Mouse (Mus musculus): ENCODE data around the gene 1600014C23Rik.

The 1600014C23Rik gene

GRCm38 (mm10) chr17:45733735-45734301, at the start of gene 1600014C23Rik:
TSS of gene 1600014C23Rik (minus strand) at chr17:45733844.
- no peak for DNase-seq

- no peak for DNase-seq
These were observed 44.8 kb upstream of the 1600014C23Rik start for GRCm38 (mm10) chr17:45778446-45778845.

GRCm38 (mm10) chr17:45777431-45777830, 43.8 kb upstream of the 1600014C23Rik start:
- DNase-seq, result no peak

- DNase-seq, result no peak
These were observed 42.5 kb upstream of the 1600014C23Rik start for GRCm38 (mm10) chr17:45776185-45776584.

- DNase-seq, result no peak
These were observed 41.8 kb upstream of the 1600014C23Rik start for GRCm38 (mm10) chr17:45775468-45775867.

- DNase-seq, result no peak
These were observed 38.9 kb upstream of the 1600014C23Rik start for GRCm38 (mm10) chr17:45772566-45772965.

- DNase-seq, result no peak
These were observed 38.5 kb upstream of the 1600014C23Rik start for GRCm38 (mm10) chr17:45772096-45772495.

- DNase-seq, result no peak
These were observed 36.8 kb upstream of the 1600014C23Rik start for GRCm38 (mm10) chr17:45770441-45770840.

- DNase-seq, result no peak
These were observed 36.2 kb upstream of the 1600014C23Rik start for GRCm38 (mm10) chr17:45769821-45770220.

- no peak for DNase-seq
These were observed 34.0 kb upstream of the 1600014C23Rik start for GRCm38 (mm10) chr17:45767536-45768146.

- DNase-seq, result peak; percentile 24 to 29
These were observed 33.3 kb upstream of the 1600014C23Rik start for GRCm38 (mm10) chr17:45766735-45767535.

- no peak for DNase-seq
These were observed 32.3 kb upstream of the 1600014C23Rik start for GRCm38 (mm10) chr17:45765914-45766313.

GRCm38 (mm10) chr17:45763188-45763587, 29.5 kb upstream of the 1600014C23Rik start:
- DNase-seq, result no peak

GRCm38 (mm10) chr17:45761902-45762301, 28.3 kb upstream of the 1600014C23Rik start:
- DNase-seq, result no peak

GRCm38 (mm10) chr17:45760965-45761645, 27.5 kb upstream of the 1600014C23Rik start:
- DNase-seq, result no peak

GRCm38 (mm10) chr17:45759751-45760150, 26.1 kb upstream of the 1600014C23Rik start:
- no peak for DNase-seq

- DNase-seq, result no peak
These were observed 25.2 kb upstream of the 1600014C23Rik start for GRCm38 (mm10) chr17:45758808-45759207.

- DNase-seq, result peak in 1 of 2 experiments; percentile 46
These were observed 24.3 kb upstream of the 1600014C23Rik start for GRCm38 (mm10) chr17:45757932-45758331.

GRCm38 (mm10) chr17:45756831-45757230, 23.2 kb upstream of the 1600014C23Rik start:
- DNase-seq, result no peak

GRCm38 (mm10) chr17:45756391-45756790, 22.7 kb upstream of the 1600014C23Rik start:
- DNase-seq, result no peak

GRCm38 (mm10) chr17:45754186-45754862, 20.7 kb upstream of the 1600014C23Rik start:
- DNase-seq, result no peak

- DNase-seq, result no peak
These were observed 19.0 kb upstream of the 1600014C23Rik start for GRCm38 (mm10) chr17:45752678-45753077.

- DNase-seq, result no peak
These were observed 18.4 kb upstream of the 1600014C23Rik start for GRCm38 (mm10) chr17:45752053-45752452.
